Mouse (Mus musculus) heart, adult 2 months (tissue): ENCODE measurements around the gene Grm1. TPM values are rescaled to one million over a fixed set of nuclear protein-coding genes. Genes with fewer than 3 reads are reported as not detected.

Experiments
- DNase-seq, 2 experiments: peaks; one replicate each; pipeline ENCODE4 v3.0.0; 2021
- H3K27ac ChIP-seq: fragments of 200-600 bp; 2 replicates; pipeline ENCODE4 v1.8.1; 2022
- H3K27me3 ChIP-seq: fragments of 200-500 bp; 2 replicates; pipeline ENCODE4 v1.6.1; 2012; ENCODE audit warnings: mild to moderate bottlenecking, low read length, inconsistent platforms, mixed read lengths; ENCODE audit not compliant: control insufficient read depth, insufficient read depth
- H3K36me3 ChIP-seq: fragments of 200-500 bp; 2 replicates; pipeline ENCODE4 v1.6.1; 2012; ENCODE audit warnings: low read length, inconsistent platforms; ENCODE audit not compliant: control insufficient read depth, insufficient read depth
- H3K4me1 ChIP-seq: fragments of 200-500 bp; 2 replicates; pipeline ENCODE4 v1.6.1; 2011; ENCODE audit warnings: low read length; ENCODE audit not compliant: control insufficient read depth, insufficient read depth
- H3K4me3 ChIP-seq: fragments of 200-600 bp; 2 replicates; pipeline ENCODE4 v1.8.1; 2022
- H3K79me2 ChIP-seq: fragments of 200-500 bp; replicated peaks from 2 replicates; pipeline ENCODE4 v1.6.1; 2012; ENCODE audit warnings: mild to moderate bottlenecking, inconsistent platforms, low read length, moderate library complexity, mixed read lengths; ENCODE audit not compliant: control insufficient read depth, insufficient read depth
- H3K9ac ChIP-seq: fragments of 200-500 bp; 2 replicates; pipeline ENCODE4 v1.6.1; 2012; ENCODE audit warnings: low read depth, mild to moderate bottlenecking, control low read depth, inconsistent platforms, low read length, mixed read lengths
- CTCF ChIP-seq: fragments of 200-600 bp; IDR thresholded peaks from 2 replicates; pipeline ENCODE4 v1.8.1; 2022; ENCODE audit warnings: antibody characterized with exemption, mild to moderate bottlenecking, moderate library complexity
- EP300 ChIP-seq: fragments of 200-500 bp; IDR thresholded peaks from 2 replicates; pipeline ENCODE4 v1.6.1; 2011; ENCODE audit warnings: low read depth, low read length, control low read depth; ENCODE audit not compliant: insufficient read depth
- POLR2A ChIP-seq: fragments of 200-500 bp; IDR thresholded peaks from 2 replicates; pipeline ENCODE4 v1.6.1; 2011; ENCODE audit warnings: mild to moderate bottlenecking, low read depth, low read length, control low read depth; ENCODE audit not compliant: insufficient read depth
- WGBS: fragments of 180-500 bp; shearing (Covaris S2); methylation state at CpG from one replicate; pipeline ENCODE4 v1.1.7; 2018; 5-methylcytosine and 5-hydroxymethylcytosine counted together
- intact Hi-C: fragments of 180-260 bp; cut with DNase I; formaldehyde crosslinking; loops from one replicate; pipeline ENCODE4 v1.15.1; 2025
- polyA plus RNA-seq: library from polyadenylated mRNA; depleted of rRNA; stranded (reverse); fragments of >200 nt; gene quantifications from 2 replicates; pipeline ENCODE4 v1.2.3, GENCODE M21; 2012
- total RNA-seq, 2 experiments: library from RNA; stranded (reverse); gene quantifications; 2 replicates each; pipeline ENCODE4 v1.2.3; 2021

Gene Grm1
- total and polyA plus RNA-seq, 3 experiments, result 7.8 to 14.6 (median 10.9) TPM

DNA sequence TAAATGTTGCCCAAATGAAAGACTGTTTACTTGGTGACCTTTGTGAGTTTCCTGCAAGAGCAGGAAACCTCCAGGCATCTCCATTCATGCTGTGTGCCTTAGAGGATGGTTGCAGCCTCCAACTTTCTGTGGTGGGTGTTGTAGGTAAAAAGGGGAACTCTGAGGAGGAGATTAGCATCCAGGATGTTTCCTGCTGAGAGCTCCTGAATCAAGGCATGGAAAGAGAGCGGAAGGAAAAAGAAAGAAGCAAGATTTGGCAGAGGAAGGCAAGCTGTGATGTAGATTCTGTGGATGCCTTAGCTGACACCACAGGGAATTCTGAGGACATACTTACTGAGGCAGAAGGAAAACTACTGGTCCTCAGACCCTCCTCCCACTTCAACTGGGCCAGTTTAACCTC lies 85.4 kb downstream of the Grm1 start:
- intact Hi-C loops, result no loop called here
- TF ChIP-seq CTCF (no peak), EP300 (no peak), POLR2A (no peak)
- Histone ChIP-seq H3K9ac (no peak overlapping the region), H3K27me3 (no peaks in the 10 kb centered on the region), H3K36me3 (no peaks in the 10 kb centered on the region), H3K4me1 (no peaks in the 10 kb centered on the region), H3K27ac (no peak overlapping the region), H3K4me3 (no peak overlapping the region), H3K79me2 (no peaks in the 10 kb centered on the region)
- no peak for DNase-seq
- WGBS, result 39% methylated on average over 1 of the region's 1 CpGs

DNA sequence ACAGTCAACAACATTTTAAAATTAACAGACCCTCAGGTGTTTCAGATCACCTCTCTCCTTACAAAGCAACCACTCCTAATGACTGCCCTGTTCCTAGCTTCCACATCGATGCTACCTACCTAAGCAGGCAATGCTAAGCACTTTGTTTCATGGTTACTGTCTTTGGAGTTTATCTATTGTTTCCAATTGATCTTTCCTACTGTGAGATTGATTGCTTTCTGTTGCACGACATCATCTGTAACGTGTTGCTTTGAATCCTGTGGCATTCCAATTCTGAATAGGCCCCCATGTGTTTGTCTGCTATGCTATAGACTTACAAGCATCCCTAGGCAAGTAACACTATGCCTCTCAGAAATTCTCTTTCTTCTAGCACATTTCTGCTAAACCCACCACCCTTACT lies 90.4 kb downstream of the Grm1 start:
- no peak for DNase-seq
- H3K4me3 ChIP-seq, result no peak overlapping the region
- WGBS, result 77% methylated on average over 3 of the region's 3 CpGs
- intact Hi-C loops, result no loop called here
- no peaks in the 10 kb centered on the region for H3K27me3 ChIP-seq
- H3K4me1 ChIP-seq, result no peaks in the 10 kb centered on the region
- TF ChIP-seq CTCF (no peak), POLR2A (no peak), EP300 (no peak)
- H3K36me3 ChIP-seq, result no peaks in the 10 kb centered on the region
- no peaks in the 10 kb centered on the region for H3K79me2 ChIP-seq
- H3K27ac ChIP-seq, result no peak overlapping the region
- no peak overlapping the region for H3K9ac ChIP-seq

DNA sequence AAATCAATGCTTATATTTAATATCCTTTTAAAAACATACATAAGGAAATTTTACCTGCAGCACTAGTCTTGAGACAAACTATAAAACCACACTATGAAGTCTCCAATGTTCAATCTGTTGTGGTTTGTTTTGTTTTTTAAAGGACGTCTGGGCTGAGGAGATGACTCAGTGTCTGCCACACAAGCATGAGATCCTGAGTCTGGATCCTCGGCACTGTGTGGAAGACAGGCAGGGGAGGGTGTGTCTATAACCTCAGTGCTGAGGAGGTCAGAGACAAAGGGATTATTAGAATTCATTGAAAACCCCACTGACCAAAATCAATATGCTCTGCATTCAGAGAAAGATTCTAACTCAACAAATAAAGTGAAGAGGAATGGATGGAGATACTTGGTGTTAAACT lies 110.8 kb downstream of the Grm1 start:
- H3K27me3 ChIP-seq, result no peaks in the 10 kb centered on the region
- 42% methylated on average over 2 of the region's 2 CpGs for WGBS
- no peak overlapping the region for H3K9ac ChIP-seq
- no peak for DNase-seq
- no peaks in the 10 kb centered on the region for H3K79me2 ChIP-seq
- no peaks in the 10 kb centered on the region for H3K36me3 ChIP-seq
- TF ChIP-seq CTCF (no peak), EP300 (no peak), POLR2A (no peak)
- H3K4me1 ChIP-seq, result no peaks in the 10 kb centered on the region
- intact Hi-C loops, result no loop called here
- no peak overlapping the region for H3K4me3 ChIP-seq
- H3K27ac ChIP-seq, result no peak overlapping the region

DNA sequence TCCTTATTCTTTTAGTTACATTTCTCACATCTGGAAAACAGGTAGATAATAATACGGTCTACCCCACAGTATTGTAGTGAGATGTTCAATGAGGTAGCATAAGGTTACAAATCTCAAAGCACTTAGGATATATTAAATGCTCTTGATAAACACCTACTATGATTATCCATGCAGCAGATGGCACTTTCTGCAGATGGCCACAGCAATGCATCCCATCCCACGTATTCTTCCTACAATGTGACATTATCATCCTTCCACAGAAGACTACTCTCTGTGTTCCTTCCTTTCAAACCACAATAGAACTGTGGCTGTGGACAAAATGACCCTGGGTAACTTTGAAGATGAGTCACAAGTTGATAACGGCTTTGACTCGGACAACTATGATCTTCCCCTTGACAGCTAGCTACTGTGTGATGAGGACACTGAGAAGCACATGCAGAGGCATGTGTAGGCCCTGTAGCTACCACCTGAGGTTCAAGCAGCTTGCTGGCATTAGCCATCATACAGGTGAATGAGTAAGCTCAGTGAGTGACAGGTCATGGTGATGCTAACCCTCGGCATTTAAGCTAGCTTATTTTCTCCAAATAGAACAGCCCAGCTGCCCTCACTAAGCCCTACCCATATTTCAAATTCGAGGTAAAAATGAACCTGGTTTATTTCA lies 117.5 kb downstream of the Grm1 start:
- H3K27me3 ChIP-seq, result no peaks in the 10 kb centered on the region
- intact Hi-C loops, result no loop called here
- H3K79me2 ChIP-seq, result no peaks in the 10 kb centered on the region
- no peak overlapping the region for H3K4me3 ChIP-seq
- WGBS, result 60% methylated on average over 6 of the region's 6 CpGs
- H3K36me3 ChIP-seq, result no peaks in the 10 kb centered on the region
- H3K27ac ChIP-seq, result no peak overlapping the region
- no peaks in the 10 kb centered on the region for H3K4me1 ChIP-seq
- TF ChIP-seq POLR2A (no peak), EP300 (no peak), CTCF (no peak)
- DNase-seq, result no peak
- H3K9ac ChIP-seq, result no peak overlapping the region

DNA sequence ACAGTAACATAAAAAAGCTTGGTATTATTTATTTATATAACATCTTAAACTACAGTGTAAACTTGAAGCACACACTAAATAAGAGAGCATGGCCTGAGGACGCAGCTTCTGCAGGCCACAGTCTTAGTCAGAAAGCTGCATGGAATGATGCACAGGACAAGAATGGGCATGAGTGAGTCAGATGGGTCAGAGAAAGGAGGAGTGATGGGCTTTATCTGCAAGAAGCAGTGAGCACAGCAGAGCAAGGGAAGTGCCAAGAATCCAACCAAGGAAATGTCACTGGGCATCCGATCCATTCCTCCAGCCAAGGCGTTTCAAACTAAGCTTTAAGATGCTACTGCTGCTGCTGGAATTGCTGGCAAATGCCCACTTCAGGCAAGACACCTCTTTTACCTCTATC lies 131.6 kb downstream of the Grm1 start:
- WGBS, result 65% methylated on average over 3 of the region's 3 CpGs
- H3K27ac ChIP-seq, result no peak overlapping the region
- no peaks in the 10 kb centered on the region for H3K4me1 ChIP-seq
- intact Hi-C loops, result no loop called here
- no peak for TF ChIP-seq EP300
- TF ChIP-seq CTCF, result no peak
- TF ChIP-seq POLR2A, result no peak
- H3K36me3 ChIP-seq, result no peaks in the 10 kb centered on the region
- H3K79me2 ChIP-seq, result no peaks in the 10 kb centered on the region
- DNase-seq, result no peak
- no peaks in the 10 kb centered on the region for H3K27me3 ChIP-seq
- H3K4me3 ChIP-seq, result no peak overlapping the region
- no peak overlapping the region for H3K9ac ChIP-seq

DNA sequence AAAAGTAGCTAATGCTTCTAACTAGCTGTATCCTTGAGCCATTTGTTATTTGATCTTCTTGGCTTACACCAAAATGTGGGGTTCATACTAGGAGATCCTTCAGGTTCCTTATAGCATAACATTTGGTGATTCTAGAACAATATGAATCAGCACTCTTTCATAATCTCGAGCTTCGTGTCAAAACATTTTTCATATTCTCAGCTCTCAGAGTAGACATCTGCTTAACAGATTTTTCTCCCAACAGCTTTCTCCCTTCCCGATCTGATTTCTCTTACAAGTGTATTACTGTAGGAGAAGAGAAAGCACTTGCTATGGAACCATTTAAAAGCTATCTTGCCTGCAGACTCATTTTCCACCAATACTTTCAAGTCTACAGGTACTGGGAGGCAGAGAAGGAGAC lies 133.0 kb downstream of the Grm1 start:
- intact Hi-C loops, result no loop called here
- Histone ChIP-seq H3K36me3 (no peaks in the 10 kb centered on the region), H3K9ac (no peak overlapping the region), H3K4me3 (no peak overlapping the region), H3K79me2 (no peaks in the 10 kb centered on the region), H3K4me1 (no peaks in the 10 kb centered on the region), H3K27me3 (no peaks in the 10 kb centered on the region), H3K27ac (no peak overlapping the region)
- no peak for DNase-seq
- TF ChIP-seq POLR2A (no peak), EP300 (no peak), CTCF (no peak)
- WGBS, result 76% methylated on average over 3 of the region's 3 CpGs
